Mouse (Mus musculus) bone marrow macrophage, adult 2 months (primary cell): ENCODE results near the gene Dhx40.

Source experiments
- CTCF ChIP-seq: IDR thresholded peaks from 2 replicates; pipeline ENCODE4 v1.5.1; 2012; ENCODE audit warnings: low read depth, mild to moderate bottlenecking, low read length, moderate library complexity
- POLR2A ChIP-seq: IDR thresholded peaks from 2 replicates; pipeline ENCODE4 v1.6.1; 2012; ENCODE audit warnings: mild to moderate bottlenecking, low read depth, low read length, borderline replicate concordance

- TF ChIP-seq CTCF (no peak), POLR2A (no peak)
Observed at GRCm38 (mm10) chr11:86751010-86751409, 56.5 kb downstream of the Dhx40 start.
